Mouse (Mus musculus) intestine, postnatal 0 days (tissue): ENCODE measurements around the gene Rpl10-ps3. TPM values are rescaled to one million over a fixed set of nuclear protein-coding genes. Genes with fewer than 3 reads are reported as not detected.

Source experiments
- ATAC-seq: fragments of 200-750 bp; cut with Nextera tagmentation; 2 replicates; pipeline ENCODE4 v1.8.0; 2017; ENCODE audit warnings: mild to moderate bottlenecking, moderate TSS enrichment, moderate library complexity
- H3K27ac ChIP-seq: fragments of 300-500 bp; sonication (generic); 2 replicates; pipeline ENCODE4 v1.5.1; 2014; ENCODE audit warnings: mild to moderate bottlenecking, low read depth, low read length, moderate library complexity
- H3K27me3 ChIP-seq: fragments of 300-500 bp; sonication (generic); replicated peaks from 2 replicates; pipeline ENCODE4 v1.6.1; 2014; ENCODE audit warnings: low read length, mixed read lengths; ENCODE audit not compliant: control insufficient read depth, insufficient read depth
- H3K36me3 ChIP-seq: fragments of 300-500 bp; sonication (generic); 2 replicates; pipeline ENCODE4 v1.6.1; 2014; ENCODE audit warnings: mild to moderate bottlenecking, moderate library complexity; ENCODE audit not compliant: control insufficient read depth, insufficient read depth
- H3K4me1 ChIP-seq: fragments of 300-500 bp; sonication (generic); replicated peaks from 2 replicates; pipeline ENCODE4 v1.6.1; 2014; ENCODE audit warnings: antibody characterized with exemption, low read length, mixed read lengths; ENCODE audit not compliant: control insufficient read depth, insufficient read depth
- H3K4me2 ChIP-seq: fragments of 300-500 bp; sonication (generic); replicated peaks from 2 replicates; pipeline ENCODE4 v1.6.1; 2014; ENCODE audit warnings: low read depth, mild to moderate bottlenecking, moderate library complexity
- H3K4me3 ChIP-seq: fragments of 300-500 bp; sonication (generic); 2 replicates; pipeline ENCODE4 v1.5.1; 2014; ENCODE audit warnings: low read depth, low read length
- H3K9ac ChIP-seq: fragments of 300-500 bp; sonication (generic); 2 replicates; pipeline ENCODE4 v1.6.1; 2014; ENCODE audit warnings: mild to moderate bottlenecking, low read depth, low read length
- H3K9me3 ChIP-seq: fragments of 300-500 bp; sonication (generic); 2 replicates; pipeline ENCODE4 v1.6.1; 2016; ENCODE audit warnings: mixed run types; ENCODE audit not compliant: control insufficient read depth
- CTCF ChIP-seq: sonication (generic); IDR thresholded peaks from 2 replicates; pipeline ENCODE4 v1.5.1; 2016; ENCODE audit warnings: low read depth, mild to moderate bottlenecking, control low read depth, antibody characterized with exemption, moderate library complexity
- WGBS: fragments of 180-500 bp; shearing (Covaris S2); extraction: QIAGEN DNeasy Blood & Tissue Kit; methylation state at CpG from one replicate; pipeline ENCODE4 v1.1.7; 2014; 5-methylcytosine and 5-hydroxymethylcytosine counted together
- polyA plus RNA-seq: library from polyadenylated mRNA; unstranded; fragments of >200 nt; fragmentation: Nextera tagmentation; extraction: Ambion mirVana; gene quantifications from 2 replicates; pipeline ENCODE4 v1.2.1, GENCODE M21; 2015

Rpl10-ps3 gene
- polyA plus RNA-seq, 1 experiment from 2014 or later = 174 TPM

DNA sequence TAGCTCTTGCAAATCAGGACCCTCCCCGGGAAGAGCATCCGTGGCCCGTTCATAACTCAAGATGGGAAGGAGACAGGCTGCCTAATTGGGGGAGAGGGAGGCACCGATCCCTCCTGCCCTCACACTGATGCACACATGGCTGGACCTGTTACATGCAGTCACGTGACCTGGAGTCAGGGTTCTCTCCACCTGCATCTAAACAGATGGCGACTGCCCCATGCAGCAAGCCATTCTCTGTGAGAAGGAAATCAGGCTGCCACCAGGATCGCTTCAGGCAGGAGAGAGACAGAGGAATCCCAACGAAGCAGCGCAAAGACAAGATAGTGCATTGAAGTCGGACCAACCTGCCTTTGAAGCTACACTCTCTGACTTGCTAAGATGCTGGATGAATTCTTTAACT lies 3.5 kb upstream of the Rpl10-ps3 start:
- Histone ChIP-seq H3K36me3 (no peaks in the 10 kb centered on the region), H3K4me1 (no peaks in the 10 kb centered on the region), H3K4me2 (no peak overlapping the region), H3K27ac (no peak overlapping the region), H3K9me3 (no peaks in the 10 kb centered on the region), H3K9ac (no peak overlapping the region), H3K4me3 (no peak overlapping the region), H3K27me3 (no peaks in the 10 kb centered on the region)
- WGBS = 78% methylated on average over 10 of the region's 10 CpGs
- no peak for ATAC-seq
- TF ChIP-seq CTCF = no peak

DNA sequence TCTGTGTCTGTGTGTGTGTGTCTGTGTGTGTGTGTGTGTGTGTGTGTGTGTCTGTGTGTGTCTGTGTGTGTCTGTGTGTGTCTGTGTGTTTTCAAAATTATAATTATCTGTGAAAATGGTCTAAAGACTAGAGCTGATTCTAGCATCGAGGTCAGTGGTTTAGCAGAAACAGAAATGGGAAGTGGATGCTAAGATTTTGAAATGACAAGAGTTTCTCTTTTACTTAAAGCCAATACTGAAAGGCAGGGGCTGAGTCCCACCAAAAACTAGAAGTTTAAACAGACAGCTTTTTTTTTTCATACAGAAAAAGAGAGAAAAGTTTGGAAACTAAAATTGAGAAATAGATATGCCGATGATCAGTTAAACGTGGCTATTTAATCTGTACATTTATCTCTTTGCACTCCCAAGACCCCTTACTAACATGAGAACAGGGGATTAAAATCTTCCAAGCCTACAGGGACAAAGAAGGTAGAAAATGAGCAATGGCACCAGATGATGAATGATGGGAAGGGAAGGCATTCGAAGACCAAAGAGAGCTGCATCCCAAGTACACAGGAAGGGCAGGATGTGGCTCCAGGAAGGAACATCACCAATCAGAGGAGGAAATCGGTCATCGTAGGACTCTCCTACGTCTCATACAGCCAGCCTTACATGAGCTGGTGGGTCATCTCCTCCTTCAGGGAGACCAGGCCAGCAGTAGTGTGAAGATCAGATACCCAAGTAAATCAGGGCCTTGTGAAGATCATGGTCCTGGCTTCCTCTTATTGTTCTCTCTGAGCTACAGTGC lies 9.0 kb downstream of the Rpl10-ps3 start:
- no peak for ATAC-seq
- 76% methylated on average over 7 of the region's 7 CpGs for WGBS
- Histone ChIP-seq H3K27ac (no peak overlapping the region), H3K36me3 (no peaks in the 10 kb centered on the region), H3K27me3 (no peaks in the 10 kb centered on the region), H3K9ac (no peak overlapping the region), H3K4me1 (no peaks in the 10 kb centered on the region), H3K9me3 (no peaks in the 10 kb centered on the region), H3K4me3 (no peak overlapping the region), H3K4me2 (no peak overlapping the region)
- TF ChIP-seq CTCF = no peak

DNA sequence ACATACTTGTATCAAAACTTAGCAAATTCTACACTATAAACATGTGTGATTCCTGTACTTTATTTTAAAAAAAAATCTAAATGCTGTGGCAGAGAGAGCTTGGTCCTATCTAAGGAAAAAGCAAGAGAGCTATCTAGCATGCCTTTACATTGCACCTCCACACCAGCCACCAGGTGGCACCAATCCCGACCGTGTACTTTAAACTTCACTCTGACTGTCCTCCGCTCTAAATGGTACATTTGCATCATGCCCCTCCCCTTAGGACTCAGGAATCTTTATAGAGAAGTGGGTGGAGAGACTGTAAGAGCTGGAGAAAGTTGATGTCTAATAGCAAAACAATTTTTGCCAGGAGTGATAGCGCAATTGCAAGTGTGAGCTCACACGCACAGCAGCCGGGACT lies 11.4 kb downstream of the Rpl10-ps3 start:
- Histone ChIP-seq H3K36me3 (no peaks in the 10 kb centered on the region), H3K4me1 (no peaks in the 10 kb centered on the region), H3K9ac (no peak overlapping the region), H3K27me3 (no peaks in the 10 kb centered on the region), H3K4me3 (no peak overlapping the region), H3K4me2 (no peak overlapping the region), H3K27ac (no peak overlapping the region), H3K9me3 (no peaks in the 10 kb centered on the region)
- peak; percentile 84 for TF ChIP-seq CTCF
- WGBS = 26% methylated on average over 6 of the region's 6 CpGs
- ATAC-seq = peak; percentile 57; the same call in 1 of the 2 replicates

DNA sequence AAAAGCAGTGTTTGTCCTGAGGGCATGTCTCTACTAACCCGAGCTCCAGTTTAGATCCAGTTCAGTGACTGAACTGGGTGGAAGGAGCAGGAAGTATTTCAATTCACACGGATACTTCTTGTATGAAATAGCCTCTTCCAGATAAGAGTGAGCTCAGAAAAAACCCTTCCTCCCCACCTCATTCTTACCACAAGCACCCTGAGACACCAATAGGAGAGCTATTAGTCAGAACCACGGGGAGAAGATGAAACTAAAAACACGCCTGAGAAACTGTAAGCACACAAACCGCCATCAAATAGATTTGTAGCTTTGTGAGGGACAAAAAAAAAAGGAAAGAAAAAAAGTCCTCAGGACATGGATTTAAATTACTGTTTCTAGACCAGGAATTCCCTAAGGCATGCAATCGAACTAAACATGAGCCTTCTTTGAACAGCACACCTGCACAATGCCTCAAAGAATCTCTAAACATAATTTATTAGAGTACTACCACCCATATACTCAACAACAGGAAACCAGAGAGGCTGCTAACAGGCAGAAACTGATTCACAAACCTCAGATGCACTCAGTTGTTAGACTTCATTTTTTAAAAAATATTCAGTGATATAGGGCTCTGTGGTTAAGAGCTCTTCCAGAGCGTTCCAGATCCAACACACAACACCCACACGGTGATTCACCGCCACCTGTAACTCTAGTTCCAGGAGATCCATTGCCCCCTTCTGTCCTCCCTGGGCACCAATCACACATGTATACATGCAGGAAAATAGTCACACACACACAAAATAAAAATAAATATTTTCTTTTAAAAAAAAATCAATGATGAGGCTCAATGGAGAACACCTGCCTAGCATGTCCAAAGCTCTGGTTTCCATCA lies 20.2 kb downstream of the Rpl10-ps3 start:
- no peak overlapping the region for H3K27ac ChIP-seq
- H3K9ac ChIP-seq = no peak overlapping the region
- ATAC-seq = no peak
- no peak for TF ChIP-seq CTCF
- no peaks in the 10 kb centered on the region for H3K27me3 ChIP-seq
- H3K4me3 ChIP-seq = no peak overlapping the region
- H3K36me3 ChIP-seq = no peaks in the 10 kb centered on the region
- no peak overlapping the region for H3K4me2 ChIP-seq
- no peaks in the 10 kb centered on the region for H3K4me1 ChIP-seq
- no peaks in the 10 kb centered on the region for H3K9me3 ChIP-seq
- 81% methylated on average over 9 of the region's 9 CpGs for WGBS

DNA sequence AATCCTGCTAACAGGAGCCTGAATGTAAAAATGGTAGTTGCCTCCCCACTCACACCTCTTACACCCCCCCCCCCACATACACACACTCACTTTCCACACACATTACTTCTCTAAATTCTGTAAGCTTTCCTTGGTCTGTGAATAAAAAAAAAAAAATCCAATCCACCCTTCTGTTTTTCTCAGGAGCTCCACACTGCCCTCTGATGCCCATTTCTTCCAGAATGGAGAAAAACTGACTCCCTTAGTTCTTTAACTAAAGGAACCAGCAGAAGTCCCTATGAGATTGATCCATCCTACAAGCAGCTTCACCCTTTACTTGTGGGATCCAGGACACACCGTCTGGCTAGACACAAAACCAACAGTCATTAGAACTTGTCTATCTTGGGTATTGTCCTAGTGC lies 24.0 kb downstream of the Rpl10-ps3 start:
- Histone ChIP-seq H3K9me3 (no peaks in the 10 kb centered on the region), H3K36me3 (no peaks in the 10 kb centered on the region), H3K4me1 (no peaks in the 10 kb centered on the region), H3K9ac (no peak overlapping the region), H3K27ac (no peak overlapping the region), H3K4me3 (no peak overlapping the region), H3K4me2 (no peak overlapping the region), H3K27me3 (no peaks in the 10 kb centered on the region)
- ATAC-seq = no peak
- TF ChIP-seq CTCF = peak; percentile 30
- 38% methylated on average over 1 of the region's 1 CpGs for WGBS

DNA sequence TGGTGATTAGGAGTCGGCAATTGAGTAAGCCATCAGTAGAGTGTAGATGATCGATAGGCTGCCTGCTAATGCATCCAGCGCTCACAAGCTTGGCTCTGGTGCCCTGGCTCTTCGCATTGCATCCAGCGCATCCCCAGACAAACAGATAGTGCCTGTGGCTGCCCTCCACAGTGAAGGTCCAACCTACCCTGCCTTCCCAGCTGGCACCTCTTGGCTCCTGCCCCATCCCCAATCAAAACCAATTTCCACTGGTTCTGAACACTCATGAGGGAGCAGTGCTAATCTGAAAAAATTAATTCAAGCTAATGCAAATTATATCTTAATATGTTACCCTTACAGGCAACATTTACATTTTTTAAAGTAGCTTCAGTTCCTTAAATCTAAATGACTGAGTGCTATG lies 25.3 kb downstream of the Rpl10-ps3 start:
- no peak overlapping the region for H3K9ac ChIP-seq
- H3K9me3 ChIP-seq = no peaks in the 10 kb centered on the region
- H3K27ac ChIP-seq = no peak overlapping the region
- no peaks in the 10 kb centered on the region for H3K4me1 ChIP-seq
- TF ChIP-seq CTCF = no peak
- 91% methylated on average over 5 of the region's 5 CpGs for WGBS
- H3K4me2 ChIP-seq = no peak overlapping the region
- no peak overlapping the region for H3K4me3 ChIP-seq
- no peaks in the 10 kb centered on the region for H3K36me3 ChIP-seq
- ATAC-seq = no peak
- no peaks in the 10 kb centered on the region for H3K27me3 ChIP-seq
